Mouse (Mus musculus): Measurements from ENCODE around the gene Npr2. TPM values are rescaled to one million over a fixed set of nuclear protein-coding genes. Genes with fewer than 3 reads are reported as not detected.
A peak's percentile ranks its signal among the peaks of the same experiment; 100 is the strongest.
"Not testable (repeated sequence)": the region's sequence is repeated elsewhere in the genome, so short reads cannot be mapped to it uniquely, and the experiment has no call there.

Npr2 gene
- 61.7 and 65.6 TPM in 2 replicates for polyA plus RNA-seq (2012; rRNA removed)

DNA sequence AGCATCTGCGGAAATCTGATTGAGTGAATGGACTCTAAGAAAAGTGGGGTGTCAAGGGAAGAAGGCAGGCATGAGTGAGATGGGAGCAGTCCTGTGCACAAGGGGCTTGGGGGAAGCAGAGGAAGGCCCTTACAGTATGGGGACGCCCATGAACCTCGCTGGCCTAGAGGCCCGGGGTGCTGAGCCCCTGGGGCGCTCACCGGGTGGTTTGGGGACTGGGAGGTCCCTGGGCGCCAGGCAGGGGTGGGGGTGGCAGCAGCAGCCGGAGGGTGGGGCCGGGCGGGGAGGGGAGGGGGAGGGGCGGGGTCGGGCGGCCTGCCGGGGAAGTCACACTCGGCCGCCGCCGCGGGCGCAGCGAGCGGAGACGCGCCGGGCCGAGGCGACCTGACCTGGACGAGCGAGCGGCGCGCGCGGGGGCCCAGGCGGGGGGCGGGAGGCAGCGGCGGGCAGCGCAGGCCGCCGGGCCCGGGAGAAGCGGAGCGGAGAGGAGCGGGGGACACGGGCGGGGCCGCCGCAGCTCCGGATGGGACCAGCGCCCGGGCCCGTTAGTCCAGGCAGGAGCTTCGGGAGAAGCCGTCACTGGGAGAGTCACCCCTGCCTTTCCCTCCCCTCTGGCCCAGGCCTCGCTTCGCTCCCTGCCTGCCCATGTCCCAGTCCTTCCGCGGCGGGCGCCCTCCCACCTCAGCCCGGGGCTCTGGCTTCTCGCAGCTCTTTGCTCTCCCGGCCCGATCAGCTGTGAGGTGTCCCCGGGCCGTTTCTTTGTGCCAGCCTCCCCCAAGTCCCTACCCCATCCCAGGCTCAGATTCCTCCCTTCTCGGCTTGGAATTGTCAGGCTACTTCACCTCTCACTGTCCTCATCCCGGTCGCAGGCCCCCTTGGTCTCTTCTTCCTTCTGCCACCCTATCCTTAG lies at the start of gene Npr2:
Gene Npr2 (plus strand): TSS at position 890 of the 910 bp plus-strand sequence.
- TF ChIP-seq CTCF (IDR thresholded peaks at IDR 0.05; ENCODE audit: borderline replicate concordance, extremely low read depth, insufficient read depth, insufficient read length): no peak
- peak; percentile 63; the same call in 1 of the 2 replicates for TF ChIP-seq POLR2A (IDR thresholded peaks at IDR 0.05; ENCODE audit: borderline replicate concordance, extremely low read depth, insufficient read depth, insufficient read length, poor library complexity, severe bottlenecking)
- peak; percentile 55 for DNase-seq (ENCODE audit: low read depth)

DNA sequence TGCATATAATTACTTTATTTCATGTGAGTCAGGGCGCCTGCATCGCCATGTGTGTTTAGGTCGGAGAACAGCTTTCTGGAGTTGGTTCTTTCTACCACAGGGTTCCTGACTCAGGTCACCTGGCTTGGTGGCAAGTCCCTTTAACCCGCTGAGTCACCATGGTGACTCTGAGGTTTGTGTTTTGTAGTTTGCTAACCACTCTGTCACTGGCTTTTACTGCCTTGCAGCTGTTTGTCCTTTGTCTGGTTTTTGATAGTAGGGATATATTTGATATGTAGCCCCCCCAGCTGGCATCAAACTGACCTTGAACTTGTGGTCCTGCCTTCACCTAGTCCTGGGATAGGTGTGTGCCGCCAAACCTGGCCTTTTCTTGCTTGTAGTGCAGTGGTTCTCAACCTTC lies 49.5 kb upstream of the Npr2 start:
- DNase-seq (ENCODE audit: low read depth): no peak
- no peak for TF ChIP-seq CTCF (IDR thresholded peaks at IDR 0.05; ENCODE audit: borderline replicate concordance, extremely low read depth, insufficient read depth, insufficient read length)
- no peak for TF ChIP-seq POLR2A (IDR thresholded peaks at IDR 0.05; ENCODE audit: borderline replicate concordance, extremely low read depth, insufficient read depth, insufficient read length, poor library complexity, severe bottlenecking)

GRCm38 (mm10) chr4:43583421-43583820 lies 48.3 kb upstream of the Npr2 start:
- no peak for DNase-seq (ENCODE audit: low read depth)
- TF ChIP-seq CTCF (IDR thresholded peaks at IDR 0.05; ENCODE audit: borderline replicate concordance, extremely low read depth, insufficient read depth, insufficient read length) (no peak), POLR2A (IDR thresholded peaks at IDR 0.05; ENCODE audit: borderline replicate concordance, extremely low read depth, insufficient read depth, insufficient read length, poor library complexity, severe bottlenecking) (no peak)

GRCm38 (mm10) chr4:43584444-43585416 lies 47.0 kb upstream of the Npr2 start, which contains the start of gene Msmp:
Gene Msmp, minus strand, starts transcription at chr4:43584494.
- TF ChIP-seq POLR2A (IDR thresholded peaks at IDR 0.05; ENCODE audit: borderline replicate concordance, extremely low read depth, insufficient read depth, insufficient read length, poor library complexity, severe bottlenecking): no peak
- no peak for TF ChIP-seq CTCF (IDR thresholded peaks at IDR 0.05; ENCODE audit: borderline replicate concordance, extremely low read depth, insufficient read depth, insufficient read length)
- no peak for DNase-seq (ENCODE audit: low read depth)

DNA sequence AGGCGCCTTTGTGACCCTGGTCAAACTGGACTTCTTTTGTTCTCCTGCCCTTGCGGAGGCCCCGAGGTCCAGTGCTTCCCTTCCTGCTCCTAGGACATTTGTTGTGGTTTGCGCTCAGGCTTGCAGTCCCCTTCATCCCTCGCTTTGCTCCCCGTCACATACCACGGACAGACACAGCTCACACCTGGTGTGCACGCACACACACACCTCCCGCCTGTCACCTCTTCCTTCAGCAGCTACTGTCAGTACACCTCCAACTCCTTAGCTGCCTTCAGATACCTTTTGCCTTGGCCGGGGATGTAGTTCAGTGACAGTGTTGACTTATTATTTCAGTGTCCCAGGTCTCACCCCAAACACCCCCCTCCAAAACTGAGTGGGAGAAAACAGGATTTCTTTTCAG lies 46.1 kb upstream of the Npr2 start:
- TF ChIP-seq POLR2A (IDR thresholded peaks at IDR 0.05; ENCODE audit: borderline replicate concordance, extremely low read depth, insufficient read depth, insufficient read length, poor library complexity, severe bottlenecking): no peak

GRCm38 (mm10) chr4:43586411-43586810 lies 45.3 kb upstream of the Npr2 start:
- DNase-seq (ENCODE audit: low read depth): no peak
- TF ChIP-seq POLR2A (IDR thresholded peaks at IDR 0.05; ENCODE audit: borderline replicate concordance, extremely low read depth, insufficient read depth, insufficient read length, poor library complexity, severe bottlenecking) (no peak), CTCF (IDR thresholded peaks at IDR 0.05; ENCODE audit: borderline replicate concordance, extremely low read depth, insufficient read depth, insufficient read length) (no peak)

More for the DNA sequence above, 46.1 kb upstream of the Npr2 start:
- DNase-seq (ENCODE audit: low read depth): no peak

DNA sequence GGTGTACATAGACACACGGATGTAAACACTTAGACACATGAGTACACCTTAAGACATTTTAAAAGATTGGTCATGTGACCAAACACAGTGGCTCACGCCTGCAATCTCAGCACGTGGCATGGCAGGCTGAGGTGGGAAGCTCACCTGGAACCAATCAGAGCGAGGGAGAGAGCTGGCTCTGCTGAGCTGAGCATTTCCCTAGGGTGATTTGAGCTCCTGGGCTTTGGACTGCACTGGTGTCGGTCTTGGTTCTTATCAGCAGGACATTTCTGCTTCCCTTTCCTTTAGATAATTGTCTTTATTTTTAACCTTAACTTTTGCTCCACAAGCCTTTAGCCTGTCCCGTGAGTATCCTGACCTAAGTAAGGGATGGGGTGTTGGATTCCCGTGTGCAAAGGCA lies 44.1 kb upstream of the Npr2 start:
- DNase-seq (ENCODE audit: low read depth): no peak

GRCm38 (mm10) chr4:43591543-43591942 lies 40.2 kb upstream of the Npr2 start:
- TF ChIP-seq POLR2A (IDR thresholded peaks at IDR 0.05; ENCODE audit: borderline replicate concordance, extremely low read depth, insufficient read depth, insufficient read length, poor library complexity, severe bottlenecking): no peak
- TF ChIP-seq CTCF (IDR thresholded peaks at IDR 0.05; ENCODE audit: borderline replicate concordance, extremely low read depth, insufficient read depth, insufficient read length): no peak
- DNase-seq (ENCODE audit: low read depth): no peak

More for the DNA sequence above, 44.1 kb upstream of the Npr2 start:
- no peak for TF ChIP-seq CTCF (IDR thresholded peaks at IDR 0.05; ENCODE audit: borderline replicate concordance, extremely low read depth, insufficient read depth, insufficient read length)
- no peak for TF ChIP-seq POLR2A (IDR thresholded peaks at IDR 0.05; ENCODE audit: borderline replicate concordance, extremely low read depth, insufficient read depth, insufficient read length, poor library complexity, severe bottlenecking)

GRCm38 (mm10) chr4:43591961-43592360 lies 39.8 kb upstream of the Npr2 start:
- DNase-seq (ENCODE audit: low read depth): no peak
- TF ChIP-seq POLR2A (IDR thresholded peaks at IDR 0.05; ENCODE audit: borderline replicate concordance, extremely low read depth, insufficient read depth, insufficient read length, poor library complexity, severe bottlenecking) (no peak), CTCF (IDR thresholded peaks at IDR 0.05; ENCODE audit: borderline replicate concordance, extremely low read depth, insufficient read depth, insufficient read length) (no peak)

DNA sequence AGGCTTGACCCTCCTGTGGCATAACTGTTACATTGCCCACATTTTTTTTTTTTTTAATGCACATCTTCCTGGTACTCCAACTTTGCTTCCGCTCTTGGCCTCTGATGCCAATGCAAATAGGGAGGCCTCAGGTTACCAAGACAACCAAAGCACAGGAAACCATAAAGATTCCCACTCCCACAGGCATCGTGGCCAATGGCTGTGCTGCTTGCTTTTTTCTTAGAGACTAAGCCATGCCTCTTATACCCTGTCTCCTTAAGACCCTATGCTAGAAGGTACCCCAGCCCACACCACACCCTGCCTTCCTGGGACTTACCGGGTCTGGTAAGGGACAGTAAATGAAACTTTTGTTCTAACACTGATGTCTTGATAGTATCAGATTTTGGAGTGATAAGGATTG lies 38.3 kb upstream of the Npr2 start:
- DNase-seq (ENCODE audit: low read depth): no peak
- TF ChIP-seq CTCF (IDR thresholded peaks at IDR 0.05; ENCODE audit: borderline replicate concordance, extremely low read depth, insufficient read depth, insufficient read length): no peak
- no peak for TF ChIP-seq POLR2A (IDR thresholded peaks at IDR 0.05; ENCODE audit: borderline replicate concordance, extremely low read depth, insufficient read depth, insufficient read length, poor library complexity, severe bottlenecking)

DNA sequence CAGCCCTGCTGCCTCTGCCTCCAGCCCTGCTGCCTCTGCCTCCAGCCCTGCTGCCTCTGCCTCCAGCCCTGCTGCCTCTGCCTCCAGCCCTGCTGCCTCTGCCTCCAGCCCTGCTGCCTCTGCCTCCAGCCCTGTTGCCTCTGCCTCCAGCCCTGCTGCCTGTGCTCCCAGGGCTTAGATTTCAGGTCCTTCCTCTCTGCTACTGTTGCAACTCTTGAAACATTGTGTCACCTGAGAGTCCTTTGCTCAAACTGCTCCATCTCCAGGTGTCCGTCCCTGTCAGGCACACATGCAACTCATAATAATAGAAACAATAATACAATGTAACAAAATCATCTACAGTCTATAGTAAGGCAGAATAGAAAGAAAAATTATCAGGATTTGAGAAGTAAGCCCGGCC lies 35.1 kb upstream of the Npr2 start:
- not testable (repeated sequence) for DNase-seq (ENCODE audit: low read depth)
